Mouse (Mus musculus) small intestine, adult 2 months (tissue): ENCODE measurements around the gene Scrn3.

Source experiments
- CTCF ChIP-seq: fragments of 200-500 bp; IDR thresholded peaks from 2 replicates; pipeline ENCODE4 v1.5.1; 2012; ENCODE audit warnings: low read depth, mild to moderate bottlenecking, control low read depth, inconsistent platforms, low read length, moderate library complexity, mixed read lengths; ENCODE audit not compliant: insufficient replicate concordance, insufficient read length; ENCODE audit errors: extremely low read depth
- POLR2A ChIP-seq: fragments of 200-500 bp; IDR thresholded peaks from 2 replicates; pipeline ENCODE4 v1.6.1; 2012; ENCODE audit warnings: low read depth, mild to moderate bottlenecking, control low read depth, inconsistent platforms, low read length, moderate library complexity

- TF ChIP-seq CTCF (no peak), POLR2A (no peak)
Measured at GRCm38 (mm10) chr2:73266623-73267022, 45.8 kb upstream of the Scrn3 start.
